Mouse (Mus musculus): ENCODE results near the gene Fbxo31. TPM values are rescaled to one million over a fixed set of nuclear protein-coding genes. Genes with fewer than 3 reads are reported as not detected.

The Fbxo31 gene
- polyA plus RNA-seq, 1 experiment: 14.7 TPM

DNA sequence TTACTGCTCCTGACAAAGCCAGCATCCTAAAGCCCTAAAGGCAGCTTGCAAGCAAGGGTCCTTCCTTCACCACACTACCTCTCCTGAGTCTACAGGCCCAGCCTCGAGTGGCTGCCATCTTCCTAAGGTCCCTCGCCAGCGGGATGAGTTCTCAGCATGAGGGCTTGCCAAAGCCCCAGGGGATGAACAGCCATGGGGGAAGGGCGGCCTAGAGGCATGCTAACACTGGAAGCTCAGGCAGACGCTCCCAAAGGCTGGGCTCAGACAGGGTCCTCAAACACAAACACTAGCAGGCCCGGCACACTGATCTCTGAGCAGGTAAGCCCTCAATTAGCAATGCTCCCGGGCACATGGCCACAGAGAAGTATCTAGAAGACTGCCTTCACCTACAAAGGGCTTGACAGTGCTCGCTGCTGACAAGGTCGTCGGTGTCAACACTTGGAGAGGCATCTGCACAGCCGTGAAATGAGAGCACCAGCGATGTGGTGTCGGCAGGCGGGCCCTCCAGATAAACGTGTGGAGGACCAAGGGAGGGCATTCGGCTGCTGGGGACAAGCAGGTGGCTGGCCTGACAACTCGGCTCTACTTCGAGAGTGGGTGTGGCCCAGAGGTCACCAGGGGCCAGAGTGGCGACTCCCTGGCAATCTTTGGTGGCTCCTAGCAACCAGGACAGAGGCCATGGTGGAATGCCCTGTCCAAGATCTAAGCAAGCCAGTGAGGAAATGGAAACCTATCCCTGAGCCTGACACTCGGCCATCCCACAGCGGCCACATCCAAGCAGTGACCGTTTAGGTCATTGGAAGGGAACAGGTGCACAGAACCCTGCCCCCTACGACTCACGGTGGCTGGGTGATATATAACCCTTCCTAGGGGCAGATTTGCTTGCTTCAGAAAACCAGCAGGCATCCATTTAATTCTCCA, 27.3 kb downstream of the Fbxo31 start:
- H3K4me3 ChIP-seq (ENCODE audit: insufficient read depth, low read depth, low read length): no peak overlapping the region
- no peaks in the 10 kb centered on the region for H3K4me1 ChIP-seq (ENCODE audit: control insufficient read depth, insufficient read depth, insufficient read length, low read length)
- no peak overlapping the region for H3K27ac ChIP-seq (replicated peaks; ENCODE audit: low read depth, low read length)

DNA sequence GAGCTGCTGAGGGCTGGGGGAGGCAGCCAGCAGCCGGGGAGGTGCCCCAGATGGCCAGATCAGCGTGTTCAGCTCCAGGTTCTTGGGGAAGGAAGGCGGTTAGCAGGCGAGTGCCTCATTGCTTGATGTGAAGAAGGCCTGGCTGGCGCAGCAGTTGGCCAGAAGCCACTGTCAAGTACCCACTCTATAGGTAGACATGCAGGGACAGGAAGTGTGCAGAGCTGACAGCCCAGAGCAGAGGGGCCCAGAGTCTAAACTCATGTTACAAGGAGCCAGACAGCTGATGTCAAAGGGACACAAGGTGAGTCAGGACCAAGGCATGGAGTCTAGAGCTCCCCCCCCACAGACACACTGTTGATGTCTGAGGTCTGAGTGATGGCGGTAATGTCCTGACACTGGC, 28.6 kb downstream of the Fbxo31 start:
- no peak overlapping the region for H3K27ac ChIP-seq (replicated peaks; ENCODE audit: low read depth, low read length)
- H3K4me3 ChIP-seq (ENCODE audit: insufficient read depth, low read depth, low read length): no peak overlapping the region
- H3K4me1 ChIP-seq (ENCODE audit: control insufficient read depth, insufficient read depth, insufficient read length, low read length): no peaks in the 10 kb centered on the region

DNA sequence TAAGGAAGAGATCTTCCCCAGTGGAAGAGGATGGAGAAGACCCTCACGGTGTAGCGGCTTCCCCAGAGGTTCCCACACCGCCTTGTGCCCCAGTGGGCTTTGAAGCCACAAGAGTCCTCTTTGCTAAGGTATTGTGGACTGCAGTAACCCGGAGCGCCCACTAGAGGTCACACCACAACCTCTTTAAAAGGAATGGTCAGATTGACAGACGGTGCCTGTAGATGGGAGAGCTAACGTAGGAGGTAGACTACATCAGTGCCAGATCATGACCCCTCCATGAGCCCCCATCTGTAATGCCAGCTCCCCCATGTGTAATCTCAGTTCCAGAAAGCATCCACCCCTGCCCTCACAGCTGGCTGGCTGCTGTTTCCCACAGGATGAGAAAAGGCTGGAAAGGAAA, 31.5 kb downstream of the Fbxo31 start:
- Histone ChIP-seq H3K4me3 (ENCODE audit: insufficient read depth, low read depth, low read length) (no peak overlapping the region), H3K4me1 (ENCODE audit: control insufficient read depth, insufficient read depth, insufficient read length, low read length) (no peaks in the 10 kb centered on the region), H3K27ac (replicated peaks; ENCODE audit: low read depth, low read length) (no peak overlapping the region)

DNA sequence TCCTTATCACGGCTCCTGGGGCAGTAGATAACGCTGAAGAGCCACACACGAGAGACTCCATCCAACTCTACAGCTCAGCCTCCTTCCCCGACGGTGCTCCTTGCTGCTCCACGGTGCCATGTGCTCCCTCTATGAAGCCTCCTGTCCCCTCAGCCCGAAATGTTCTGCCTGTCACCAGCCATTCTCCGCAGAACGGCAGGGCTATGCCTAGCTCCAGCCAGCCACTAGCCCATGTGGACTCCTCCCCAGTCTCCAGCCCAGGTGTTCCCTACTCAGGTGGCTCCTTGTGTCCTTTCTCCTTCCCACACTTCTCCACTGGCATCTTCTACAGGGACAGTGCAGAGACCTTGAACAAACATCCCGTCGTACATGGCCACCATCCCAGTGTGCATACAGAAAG, 33.7 kb downstream of the Fbxo31 start:
- H3K27ac ChIP-seq (replicated peaks; ENCODE audit: low read depth, low read length): no peak overlapping the region
- H3K4me1 ChIP-seq (ENCODE audit: control insufficient read depth, insufficient read depth, insufficient read length, low read length): no peaks in the 10 kb centered on the region
- no peak overlapping the region for H3K4me3 ChIP-seq (ENCODE audit: insufficient read depth, low read depth, low read length)

GRCm38 (mm10) chr8:121544276-121544785, 34.3 kb downstream of the Fbxo31 start, which contains the start of gene 1700018B08Rik:
Gene 1700018B08Rik (minus strand): TSS chr8:121544320.
- H3K4me3 ChIP-seq (ENCODE audit: insufficient read depth, low read depth, low read length): no peak within 1 kb of the TSS
- H3K27ac ChIP-seq (replicated peaks; ENCODE audit: low read depth, low read length): no peak within 1 kb of the TSS
- H3K4me1 ChIP-seq (ENCODE audit: control insufficient read depth, insufficient read depth, insufficient read length, low read length): no peaks in the 10 kb centered on the region

GRCm38 (mm10) chr8:121542901-121543300, 35.7 kb downstream of the Fbxo31 start:
- Histone ChIP-seq H3K4me3 (ENCODE audit: insufficient read depth, low read depth, low read length) (no peak overlapping the region), H3K4me1 (ENCODE audit: control insufficient read depth, insufficient read depth, insufficient read length, low read length) (no peaks in the 10 kb centered on the region), H3K27ac (replicated peaks; ENCODE audit: low read depth, low read length) (no peak overlapping the region)

DNA sequence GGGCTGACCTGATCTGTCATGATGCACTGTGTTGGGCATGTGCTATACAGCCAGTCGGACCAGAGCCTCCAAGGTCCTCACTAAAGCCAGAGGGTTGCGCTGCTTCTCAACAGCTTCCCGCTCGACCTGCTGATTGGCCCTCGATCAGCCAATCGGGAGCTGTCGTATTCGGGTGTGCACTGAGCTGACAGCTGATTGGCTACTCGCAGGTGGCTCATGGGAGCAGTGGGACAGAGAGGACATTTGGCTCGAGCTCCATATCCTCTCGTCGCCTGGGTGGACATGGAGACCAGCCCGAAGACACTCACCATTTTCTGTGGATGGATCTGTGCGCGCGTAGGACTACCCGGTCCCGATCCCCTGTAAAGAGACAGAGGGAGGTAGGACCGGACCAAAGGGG, 36.7 kb downstream of the Fbxo31 start:
- no peak overlapping the region for H3K4me3 ChIP-seq (ENCODE audit: insufficient read depth, low read depth, low read length)
- no peak overlapping the region for H3K27ac ChIP-seq (replicated peaks; ENCODE audit: low read depth, low read length)
- H3K4me1 ChIP-seq (ENCODE audit: control insufficient read depth, insufficient read depth, insufficient read length, low read length): no peaks in the 10 kb centered on the region

- no peak overlapping the region for H3K27ac ChIP-seq (replicated peaks; ENCODE audit: low read depth, low read length)
- H3K4me1 ChIP-seq (ENCODE audit: control insufficient read depth, insufficient read depth, insufficient read length, low read length): no peaks in the 10 kb centered on the region
- H3K4me3 ChIP-seq (ENCODE audit: insufficient read depth, low read depth, low read length): no peak overlapping the region
These were observed 46.2 kb downstream of the Fbxo31 start for GRCm38 (mm10) chr8:121532381-121532780.

DNA sequence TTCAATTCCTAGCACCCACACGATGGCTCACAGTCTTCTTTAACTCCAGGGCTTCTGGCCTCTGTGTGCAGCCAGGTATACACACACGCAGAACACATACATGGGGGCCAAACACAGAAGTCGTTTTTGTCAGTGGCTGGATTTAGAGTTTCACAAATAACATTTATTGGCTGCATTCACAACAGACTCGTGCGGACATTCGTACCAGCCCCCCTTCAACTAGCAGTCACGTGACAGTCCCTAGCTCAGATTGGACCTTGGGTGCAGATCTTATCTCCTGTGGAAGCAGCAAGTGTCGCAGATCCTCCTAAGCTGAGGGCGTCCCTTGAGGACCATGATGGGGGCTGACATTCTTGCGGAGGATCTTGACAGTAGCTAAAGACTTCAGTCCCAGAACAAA, 48.0 kb downstream of the Fbxo31 start:
- H3K4me1 ChIP-seq (ENCODE audit: control insufficient read depth, insufficient read depth, insufficient read length, low read length): no peaks in the 10 kb centered on the region
- H3K27ac ChIP-seq (replicated peaks; ENCODE audit: low read depth, low read length): no peak overlapping the region
- H3K4me3 ChIP-seq (ENCODE audit: insufficient read depth, low read depth, low read length): no peak overlapping the region

GRCm38 (mm10) chr8:121528790-121529189, 49.8 kb downstream of the Fbxo31 start:
- no peaks in the 10 kb centered on the region for H3K4me1 ChIP-seq (ENCODE audit: control insufficient read depth, insufficient read depth, insufficient read length, low read length)
- H3K27ac ChIP-seq (replicated peaks; ENCODE audit: low read depth, low read length): no peak overlapping the region
- H3K4me3 ChIP-seq (ENCODE audit: insufficient read depth, low read depth, low read length): no peak overlapping the region

DNA sequence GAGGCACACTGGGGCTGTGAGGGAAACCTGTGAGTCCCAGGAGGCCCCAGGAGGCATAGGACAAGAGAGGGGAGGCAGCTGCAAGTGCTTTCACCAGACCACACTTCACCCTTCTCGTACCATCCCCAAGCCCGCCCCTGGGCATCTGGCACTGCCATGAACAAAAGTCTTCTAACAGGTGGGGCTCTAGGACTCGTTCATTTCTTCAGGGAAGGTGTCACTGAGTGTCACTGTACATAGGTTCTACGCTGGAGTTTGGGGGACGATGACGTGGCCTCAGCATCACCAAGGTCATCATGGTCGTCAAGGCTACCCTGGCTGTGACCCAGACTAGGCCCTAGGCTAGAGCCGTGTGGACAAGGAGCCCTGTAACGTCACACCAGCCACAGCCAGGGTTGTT, 50.9 kb downstream of the Fbxo31 start:
- Histone ChIP-seq H3K4me1 (ENCODE audit: control insufficient read depth, insufficient read depth, insufficient read length, low read length) (no peaks in the 10 kb centered on the region), H3K4me3 (ENCODE audit: insufficient read depth, low read depth, low read length) (no peak overlapping the region), H3K27ac (replicated peaks; ENCODE audit: low read depth, low read length) (no peak overlapping the region)

DNA sequence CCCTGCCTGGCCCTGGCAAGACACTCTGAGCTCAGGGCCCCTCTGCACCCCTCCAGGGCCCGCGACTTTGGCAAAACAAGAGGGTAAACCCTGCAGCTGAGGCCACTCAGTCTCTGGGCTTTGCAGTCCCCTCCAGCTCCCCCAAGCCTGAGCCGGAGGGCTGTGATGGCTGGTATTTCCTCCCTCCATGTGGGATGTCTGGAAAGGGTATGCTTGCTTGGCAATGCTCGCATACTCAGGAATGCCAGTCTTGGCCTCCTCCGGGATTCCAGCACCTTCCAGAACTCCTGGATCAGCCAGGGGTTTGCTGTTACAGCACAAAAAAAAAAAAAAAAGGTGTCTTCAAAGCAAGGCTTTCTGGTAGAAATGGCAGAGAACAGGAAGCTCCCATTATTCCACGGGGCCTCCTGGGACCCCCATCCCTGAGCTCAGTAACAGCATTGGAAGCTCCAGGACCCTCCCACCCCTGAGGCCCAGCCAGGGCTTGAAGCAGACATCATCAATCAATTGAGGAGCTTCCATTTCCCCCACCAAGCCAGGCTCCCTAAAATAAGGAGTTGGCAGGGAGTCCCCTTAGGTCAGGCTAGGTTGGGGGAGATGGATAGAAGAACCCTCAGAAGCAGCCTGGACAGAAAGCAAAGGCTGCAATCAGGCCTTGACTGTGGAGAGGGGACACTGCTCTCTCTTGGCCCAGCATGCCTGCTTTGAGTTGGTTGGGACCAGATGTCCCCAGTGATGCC, 51.6 kb downstream of the Fbxo31 start:
- H3K4me3 ChIP-seq (ENCODE audit: insufficient read depth, low read depth, low read length): no peak overlapping the region
- H3K4me1 ChIP-seq (ENCODE audit: control insufficient read depth, insufficient read depth, insufficient read length, low read length): no peaks in the 10 kb centered on the region
- H3K27ac ChIP-seq (replicated peaks; ENCODE audit: low read depth, low read length): no peak overlapping the region

GRCm38 (mm10) chr8:121525111-121525818, 53.3 kb downstream of the Fbxo31 start:
- Histone ChIP-seq H3K4me3 (ENCODE audit: insufficient read depth, low read depth, low read length) (no peak overlapping the region), H3K4me1 (ENCODE audit: control insufficient read depth, insufficient read depth, insufficient read length, low read length) (no peaks in the 10 kb centered on the region), H3K27ac (replicated peaks; ENCODE audit: low read depth, low read length) (no peak overlapping the region)

DNA sequence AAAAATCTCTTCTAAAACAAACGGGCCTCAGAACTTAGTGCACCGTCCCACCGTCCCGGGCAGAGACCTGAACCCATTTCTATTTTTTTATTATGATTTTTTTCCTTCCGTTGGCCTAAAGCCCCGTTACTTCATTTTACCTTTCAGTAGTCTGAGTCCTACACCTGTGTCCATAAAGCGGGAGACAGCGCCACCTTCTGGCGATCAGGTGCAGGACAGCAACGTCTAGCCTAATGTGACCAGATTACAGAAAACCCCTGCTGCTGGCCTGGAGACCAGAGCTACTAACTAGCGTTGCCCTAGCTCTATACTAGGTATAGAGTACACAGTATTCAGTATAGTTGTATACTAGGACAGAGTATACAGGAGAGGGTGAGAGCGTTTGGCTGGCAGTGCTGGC, 65.2 kb downstream of the Fbxo31 start:
- H3K4me1 ChIP-seq (ENCODE audit: control insufficient read depth, insufficient read depth, insufficient read length, low read length): no peaks in the 10 kb centered on the region
- H3K27ac ChIP-seq (replicated peaks; ENCODE audit: low read depth, low read length): no peak overlapping the region
- H3K4me3 ChIP-seq (ENCODE audit: insufficient read depth, low read depth, low read length): no peak overlapping the region

GRCm38 (mm10) chr8:121511751-121512150, 66.9 kb downstream of the Fbxo31 start:
- no peak overlapping the region for H3K27ac ChIP-seq (replicated peaks; ENCODE audit: low read depth, low read length)
- H3K4me3 ChIP-seq (ENCODE audit: insufficient read depth, low read depth, low read length): no peak overlapping the region
- H3K4me1 ChIP-seq (ENCODE audit: control insufficient read depth, insufficient read depth, insufficient read length, low read length): no peaks in the 10 kb centered on the region
